Comparison of ENCODE assay signal across 8 mouse cellular contexts in the genomic region with DNA sequence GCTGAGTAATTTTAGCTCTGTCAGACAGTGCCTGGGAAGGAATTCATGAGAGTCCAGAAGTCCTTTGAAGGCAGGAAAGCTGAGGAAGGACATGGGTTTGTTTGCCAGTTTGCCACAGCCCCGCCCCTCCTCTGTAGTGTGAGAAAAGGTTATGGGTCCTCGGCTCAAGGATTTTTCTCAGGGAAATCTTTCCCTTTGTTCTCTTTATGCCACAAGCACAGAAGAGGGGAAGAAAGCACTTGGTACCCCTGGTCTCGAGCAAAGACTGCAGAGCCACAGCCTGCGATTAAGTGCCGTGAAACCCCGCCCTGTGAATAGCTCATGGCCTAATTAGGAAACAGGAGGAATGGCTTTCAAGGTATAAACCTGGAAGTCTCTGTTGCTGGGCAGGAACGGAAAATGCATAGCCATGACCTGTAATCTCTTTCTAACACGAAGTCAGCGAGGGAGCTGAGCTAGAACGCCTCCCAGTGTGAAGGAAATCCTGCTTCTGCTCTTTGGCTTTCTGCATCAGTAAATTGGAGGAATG.
DNase-seq lines count a peak whose midpoint lies in the region; ATAC-seq and TF ChIP-seq lines count a peak whose summit lies in the region.

No protein-coding gene starts in this region.

- H3K4me2 ChIP-seq in lung, embryonic 14.5 days, result peak overlapping the region; percentile 32
- peak overlapping the region; percentile 38 for H3K4me2 ChIP-seq in heart, embryonic 15.5 days
- no peak overlapping the region; the same call in 1 of the 2 replicates for H3K4me2 ChIP-seq in stomach, postnatal 0 days (replicated peaks; ENCODE audit: low read depth)
- no peak overlapping the region for H3K4me2 ChIP-seq in liver, embryonic 12.5 days

- peak; percentile 54 for DNase-seq in lung, embryonic 14.5 days
- DNase-seq in lung, postnatal 14 days, result no peak
- DNase-seq in kidney, postnatal 36 days, result peak; percentile 49 to 64
- DNase-seq in stomach, postnatal 0 days (ENCODE audit: low spot score), result peak; percentile 13
- DNase-seq in cerebellum, adult 2 months, result no peak
- no peak for DNase-seq in layer of hippocampus, adult 9-11 months

- H3K9ac ChIP-seq in lung, embryonic 14.5 days, result no peak overlapping the region
- H3K9ac ChIP-seq in heart, embryonic 15.5 days, result no peak overlapping the region
- H3K9ac ChIP-seq in stomach, postnatal 0 days (ENCODE audit: low read length), result no peak overlapping the region
- no peak overlapping the region for H3K9ac ChIP-seq in liver, embryonic 12.5 days

- TF ChIP-seq EP300 in stomach, postnatal 0 days (optimal IDR thresholded peaks at IDR 0.05), result no peak

- ATAC-seq in lung, embryonic 14.5 days (ENCODE audit: insufficient read depth), result peak; percentile 68; the same call in 1 of the 2 replicates
- ATAC-seq in heart, embryonic 15.5 days (replicated peaks; ENCODE audit: insufficient number of reproducible peaks, insufficient read depth, low FRiP score, low read depth), result 0 out of 2 replicates have a peak, but pooled peaks have one; percentile 7
- ATAC-seq in stomach, postnatal 0 days (ENCODE audit: low FRiP score, low TSS enrichment), result no peak
- ATAC-seq in liver, embryonic 12.5 days, result no peak

- TF ChIP-seq CTCF in lung, embryonic 14.5 days (IDR thresholded peaks at IDR 0.05; ENCODE audit: low read depth), result no peak
- no peak for TF ChIP-seq CTCF in stomach, postnatal 0 days (IDR thresholded peaks at IDR 0.05; ENCODE audit: low read depth)
- TF ChIP-seq CTCF in cerebellum, adult 2 months (IDR thresholded peaks at IDR 0.05; ENCODE audit: borderline replicate concordance, insufficient read depth, low read depth, low read length), result no peak

- no peaks in the 10 kb centered on the region for H3K9me3 ChIP-seq in lung, embryonic 14.5 days (ENCODE audit: low read depth, low read length)
- H3K9me3 ChIP-seq in heart, embryonic 15.5 days (replicated peaks), result no peaks in the 10 kb centered on the region
- H3K9me3 ChIP-seq in stomach, postnatal 0 days (ENCODE audit: control insufficient read depth, low read length), result no peaks in the 10 kb centered on the region
- no peaks in the 10 kb centered on the region for H3K9me3 ChIP-seq in liver, embryonic 12.5 days (replicated peaks)

- TF ChIP-seq POLR2A in cerebellum, adult 2 months (IDR thresholded peaks at IDR 0.05; ENCODE audit: borderline replicate concordance, insufficient read depth, low read length), result no peak

- H3K27ac ChIP-seq in lung, embryonic 14.5 days (ENCODE audit: low read depth), result peak overlapping the region; percentile 0; the same call in 1 of the 2 replicates
- H3K27ac ChIP-seq in heart, embryonic 15.5 days, result peak overlapping the region; percentile 48
- H3K27ac ChIP-seq in stomach, postnatal 0 days (replicated peaks), result no peak overlapping the region
- H3K27ac ChIP-seq in liver, embryonic 12.5 days, result no peak overlapping the region
- no peak overlapping the region for H3K27ac ChIP-seq in cerebellum, adult 2 months (ENCODE audit: insufficient read depth, low read length)

- no peaks in the 10 kb centered on the region for H3K4me1 ChIP-seq in lung, embryonic 14.5 days (ENCODE audit: insufficient read depth)
- 0 out of 2 replicates have a peak, but pooled peaks cover 11% of the 10 kb centered on the region for H3K4me1 ChIP-seq in heart, embryonic 15.5 days (replicated peaks)
- no peaks in the 10 kb centered on the region for H3K4me1 ChIP-seq in stomach, postnatal 0 days (replicated peaks; ENCODE audit: control insufficient read depth, insufficient read depth)
- H3K4me1 ChIP-seq in liver, embryonic 12.5 days, result no peaks in the 10 kb centered on the region
- H3K4me1 ChIP-seq in cerebellum, adult 2 months (ENCODE audit: control insufficient read depth, insufficient read depth, low read length), result no peaks in the 10 kb centered on the region

- 29% methylated on average over 10 of the region's 10 CpGs for WGBS in lung, embryonic 14.5 days
- 24% methylated on average over 10 of the region's 10 CpGs for WGBS in heart, embryonic 15.5 days
- 28% methylated on average over 10 of the region's 10 CpGs for WGBS in stomach, postnatal 0 days
- WGBS in liver, embryonic 12.5 days (ENCODE audit: insufficient replicate concordance), result 30% methylated on average over 10 of the region's 10 CpGs
- 13% methylated on average over 10 of the region's 10 CpGs for WGBS in cerebellum, adult 2 months

- H3K27me3 ChIP-seq in lung, embryonic 14.5 days (ENCODE audit: insufficient read depth, low read length), result no peaks in the 10 kb centered on the region
- H3K27me3 ChIP-seq in heart, embryonic 15.5 days, result no peaks in the 10 kb centered on the region
- no peaks in the 10 kb centered on the region for H3K27me3 ChIP-seq in stomach, postnatal 0 days (ENCODE audit: control insufficient read depth, insufficient read depth, low read length)
- H3K27me3 ChIP-seq in liver, embryonic 12.5 days (replicated peaks), result no peaks in the 10 kb centered on the region
- H3K27me3 ChIP-seq in cerebellum, adult 2 months (ENCODE audit: control insufficient read depth, insufficient read depth, low read length), result no peaks in the 10 kb centered on the region

- H3K4me3 ChIP-seq in lung, embryonic 14.5 days (ENCODE audit: low read depth, low read length), result no peak overlapping the region
- peak overlapping the region; percentile 14; the same call in 1 of the 2 replicates for H3K4me3 ChIP-seq in heart, embryonic 15.5 days
- H3K4me3 ChIP-seq in stomach, postnatal 0 days (ENCODE audit: low read depth, low read length), result no peak overlapping the region
- no peak overlapping the region for H3K4me3 ChIP-seq in liver, embryonic 12.5 days
- H3K4me3 ChIP-seq in cerebellum, adult 2 months (replicated peaks; ENCODE audit: insufficient read depth, low read depth, low read length), result no peak overlapping the region

- H3K36me3 ChIP-seq in lung, embryonic 14.5 days (ENCODE audit: insufficient read depth), result no peaks in the 10 kb centered on the region
- H3K36me3 ChIP-seq in heart, embryonic 15.5 days, result no peaks in the 10 kb centered on the region
- no peaks in the 10 kb centered on the region for H3K36me3 ChIP-seq in stomach, postnatal 0 days (ENCODE audit: control insufficient read depth, insufficient read depth, low read length)
- no peaks in the 10 kb centered on the region for H3K36me3 ChIP-seq in liver, embryonic 12.5 days

Comparison
In these comparisons a context has a peak if more than half of its experiments do, and no peak if none do; other contexts are left out.
1. DNase-seq: peak in lung, embryonic 14.5 days (single experiment), kidney, postnatal 36 days (2 of 2) and stomach, postnatal 0 days (single experiment); none in lung, postnatal 14 days (single experiment), cerebellum, adult 2 months (0 of 2) and layer of hippocampus, adult 9-11 months (single experiment).
2. ATAC-seq: peak in lung, embryonic 14.5 days (single experiment) and heart, embryonic 15.5 days (single experiment); none in stomach, postnatal 0 days (single experiment) and liver, embryonic 12.5 days (single experiment).
3. H3K27ac ChIP-seq: peak in lung, embryonic 14.5 days (single experiment) and heart, embryonic 15.5 days (single experiment); none in stomach, postnatal 0 days (single experiment), liver, embryonic 12.5 days (single experiment) and cerebellum, adult 2 months (single experiment).
4. H3K4me2 ChIP-seq: peak in lung, embryonic 14.5 days (single experiment) and heart, embryonic 15.5 days (single experiment); none in stomach, postnatal 0 days (single experiment) and liver, embryonic 12.5 days (single experiment).